Mouse (Mus musculus) liver, adult 2 months (tissue): ENCODE data around the gene Tnfrsf4. TPM values are rescaled to one million over a fixed set of nuclear protein-coding genes. Genes with fewer than 3 reads are reported as not detected.
A peak's percentile ranks its signal among the peaks of the same experiment; 100 is the strongest.

Source experiments
- DNase-seq: peaks from one replicate; pipeline ENCODE4 v3.0.0-alpha.2; 2011; ENCODE audit warnings: low read depth, low spot score; ENCODE audit errors: extremely low read depth
- H3K27ac ChIP-seq: fragments of 200-500 bp; replicated peaks from 2 replicates; pipeline ENCODE4 v1.5.1; 2012; ENCODE audit warnings: low read depth, mild to moderate bottlenecking, control low read depth, inconsistent platforms, low read length; ENCODE audit not compliant: insufficient read depth
- H3K27me3 ChIP-seq: fragments of 200-500 bp; 2 replicates; pipeline ENCODE4 v1.6.1; 2012; ENCODE audit warnings: mild to moderate bottlenecking, moderate library complexity, low read length, inconsistent platforms; ENCODE audit not compliant: control insufficient read depth, insufficient read depth
- H3K36me3 ChIP-seq: fragments of 200-500 bp; 2 replicates; pipeline ENCODE4 v1.6.1; 2012; ENCODE audit warnings: low read length, inconsistent platforms; ENCODE audit not compliant: control insufficient read depth, insufficient read depth
- H3K4me1 ChIP-seq: fragments of 200-500 bp; 2 replicates; pipeline ENCODE4 v1.6.1; 2011; ENCODE audit warnings: low read length; ENCODE audit not compliant: control insufficient read depth, insufficient read depth
- H3K4me3 ChIP-seq: fragments of 200-500 bp; 2 replicates; pipeline ENCODE4 v1.5.1; 2011; ENCODE audit warnings: low read depth, mild to moderate bottlenecking, control low read depth, low read length, moderate library complexity; ENCODE audit not compliant: insufficient read depth
- H3K79me2 ChIP-seq: fragments of 200-500 bp; 2 replicates; pipeline ENCODE4 v1.6.1; 2012; ENCODE audit warnings: inconsistent platforms, mild to moderate bottlenecking, low read length, moderate library complexity; ENCODE audit not compliant: control insufficient read depth, insufficient read depth
- H3K9ac ChIP-seq: fragments of 200-500 bp; 2 replicates; pipeline ENCODE4 v1.6.1; 2012; ENCODE audit warnings: low read depth, mild to moderate bottlenecking, control low read depth, inconsistent platforms, low read length
- CTCF ChIP-seq: fragments of 200-500 bp; IDR thresholded peaks from 2 replicates; pipeline ENCODE4 v1.5.1; 2011; ENCODE audit warnings: low read depth, low read length, control low read depth
- POLR2A ChIP-seq: fragments of 200-500 bp; IDR thresholded peaks from 2 replicates; pipeline ENCODE4 v1.6.1; 2011; ENCODE audit warnings: low read length, control low read depth; ENCODE audit not compliant: insufficient read depth; ENCODE audit errors: extremely low read depth
- WGBS: fragments of 180-500 bp; shearing (Covaris S2); methylation state at CpG from one replicate; pipeline ENCODE4 v1.1.7; 2018; 5-methylcytosine and 5-hydroxymethylcytosine counted together
- polyA plus RNA-seq: library from polyadenylated mRNA; depleted of rRNA; stranded (reverse); fragments of >200 nt; gene quantifications from 2 replicates; pipeline ENCODE4 v1.2.3, GENCODE M21; 2012
- total RNA-seq: library from RNA; depleted of rRNA; stranded (reverse); fragments of >200 nt; gene quantifications from 2 replicates; pipeline ENCODE4 v1.2.3, GENCODE M21; 2014

Gene Tnfrsf4
- total and polyA plus RNA-seq, 2 experiments = 0.65 to 2.5 TPM

DNA sequence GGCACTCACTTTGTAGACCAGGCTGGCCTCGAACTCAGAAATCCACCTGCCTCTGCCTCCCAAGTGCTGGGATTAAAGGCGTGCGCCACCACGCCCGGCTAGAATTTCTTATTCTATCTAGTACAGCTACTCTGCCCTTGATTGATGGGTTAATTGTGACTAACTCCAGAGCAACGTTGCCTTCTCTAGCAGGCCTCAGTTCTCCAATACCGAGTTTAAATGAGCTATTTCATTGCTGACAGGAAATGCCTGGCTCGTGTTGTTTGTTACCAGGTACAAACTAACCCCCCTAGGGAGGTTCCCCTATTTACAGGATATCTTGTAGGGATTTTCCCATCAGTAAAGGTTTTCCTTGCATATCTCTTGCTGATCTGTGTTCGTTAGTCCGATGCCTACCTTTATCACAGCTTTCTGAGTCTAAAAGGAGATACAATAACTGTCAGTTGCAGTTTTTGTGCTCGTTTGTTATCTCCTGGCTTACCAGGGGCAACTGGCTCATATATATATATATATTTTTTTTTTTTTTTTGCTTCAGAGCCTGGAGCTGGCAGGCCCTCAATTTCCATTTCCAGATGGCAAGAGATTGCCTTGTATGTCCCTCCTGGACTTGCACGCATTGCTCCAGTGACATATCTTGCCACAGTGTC lies 32.1 kb upstream of the Tnfrsf4 start:
- TF ChIP-seq POLR2A (no peak), CTCF (no peak)
- no peaks in the 10 kb centered on the region for H3K36me3 ChIP-seq
- H3K9ac ChIP-seq = no peak overlapping the region
- no peaks in the 10 kb centered on the region for H3K4me1 ChIP-seq
- H3K27ac ChIP-seq = no peak overlapping the region
- H3K4me3 ChIP-seq = no peak overlapping the region
- no peak for DNase-seq
- 78% methylated on average over 12 of the region's 12 CpGs for WGBS
- H3K27me3 ChIP-seq = no peaks in the 10 kb centered on the region
- H3K79me2 ChIP-seq = no peaks in the 10 kb centered on the region

DNA sequence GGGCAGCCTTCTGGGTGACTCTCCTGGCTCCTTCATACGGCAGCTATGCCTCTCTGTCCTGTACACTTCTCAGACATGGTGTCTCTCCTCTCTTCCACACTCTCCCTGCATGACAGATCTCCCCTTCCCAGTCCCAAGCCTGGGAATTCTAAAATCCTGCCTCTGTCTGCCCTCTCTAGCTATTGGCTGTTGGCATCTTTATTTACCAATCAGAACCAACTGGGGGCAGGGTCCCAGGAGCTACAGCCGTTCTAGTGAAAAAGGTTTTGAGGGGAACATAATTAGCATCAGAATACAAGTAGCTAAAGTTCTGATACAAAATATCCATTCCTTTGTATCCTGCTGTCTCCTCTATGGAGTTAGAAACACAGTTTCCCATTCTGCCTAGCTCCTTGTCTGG lies 29.9 kb upstream of the Tnfrsf4 start:
- Histone ChIP-seq H3K4me3 (no peak overlapping the region), H3K4me1 (no peaks in the 10 kb centered on the region), H3K27me3 (no peaks in the 10 kb centered on the region), H3K79me2 (no peaks in the 10 kb centered on the region), H3K36me3 (no peaks in the 10 kb centered on the region), H3K9ac (no peak overlapping the region), H3K27ac (no peak overlapping the region)
- 32% methylated on average over 2 of the region's 2 CpGs for WGBS
- TF ChIP-seq CTCF (no peak), POLR2A (no peak)
- no peak for DNase-seq

DNA sequence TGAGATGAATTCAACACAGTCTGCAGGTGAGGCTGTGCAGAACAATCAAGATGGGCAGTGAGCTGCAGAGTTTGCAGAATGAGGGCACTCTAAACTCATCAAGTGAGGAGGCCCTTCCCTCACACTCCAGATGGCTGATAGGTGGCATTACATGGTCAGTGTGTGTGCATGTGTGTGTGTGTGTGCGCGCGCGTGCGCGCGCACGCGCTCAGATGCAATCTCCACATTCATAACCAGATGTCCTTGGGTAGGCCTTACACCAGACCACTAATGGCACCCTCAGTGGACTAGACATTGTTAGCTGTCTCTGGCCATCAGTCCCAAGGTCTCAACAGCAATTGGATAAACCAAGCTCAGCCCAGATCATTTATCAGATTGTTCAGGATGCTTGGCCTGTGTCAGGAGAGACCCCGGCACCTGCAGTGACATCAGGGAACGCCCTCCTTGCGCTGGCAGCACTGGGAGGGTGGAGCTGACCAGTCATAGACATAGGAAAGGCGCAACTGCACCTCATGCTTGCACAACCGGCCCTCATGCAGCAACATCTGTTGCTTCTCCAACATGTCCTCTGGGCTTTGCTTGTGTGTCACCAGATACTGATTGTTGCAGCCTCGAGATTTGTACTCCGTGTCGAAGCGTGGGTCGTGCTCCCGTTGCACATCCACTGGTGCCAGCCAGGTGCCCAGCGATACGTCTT lies 22.3 kb upstream of the Tnfrsf4 start:
- no peak overlapping the region for H3K27ac ChIP-seq
- H3K27me3 ChIP-seq = no peaks in the 10 kb centered on the region
- H3K4me1 ChIP-seq = peaks cover 10% of the 10 kb centered on the region; the same call in 1 of the 2 replicates
- H3K4me3 ChIP-seq = peak overlapping the region; percentile 81; the same call in 1 of the 2 replicates
- TF ChIP-seq CTCF (no peak), POLR2A (no peak)
- WGBS = 88% methylated on average over 22 of the region's 22 CpGs
- DNase-seq = no peak
- peaks cover 14% of the 10 kb centered on the region; the same call in 1 of the 2 replicates for H3K79me2 ChIP-seq
- no peaks in the 10 kb centered on the region; the same call in 1 of the 2 replicates for H3K36me3 ChIP-seq
- H3K9ac ChIP-seq = 0 out of 2 replicates have a peak overlapping the region, but pooled peaks have one; percentile 11

DNA sequence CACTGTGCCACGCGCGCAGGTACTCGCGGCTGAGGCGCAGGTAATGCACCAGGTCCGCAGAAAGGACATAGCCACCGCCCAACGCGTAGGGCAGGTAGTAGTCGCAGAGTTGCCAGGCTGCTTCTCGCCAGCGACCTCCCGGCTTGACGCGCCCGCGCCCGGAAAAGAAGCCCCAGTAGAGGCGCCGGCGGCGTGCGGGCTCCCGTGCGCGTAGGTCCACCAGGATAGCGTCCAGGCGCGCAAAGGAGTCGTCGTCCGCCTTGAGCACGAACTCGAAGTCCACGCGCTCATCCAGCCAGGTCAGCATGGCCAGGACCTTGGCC lies 21.8 kb upstream of the Tnfrsf4 start:
- no peaks in the 10 kb centered on the region for H3K27me3 ChIP-seq
- DNase-seq = no peak
- no peak for TF ChIP-seq CTCF
- no peak for TF ChIP-seq POLR2A
- no peak overlapping the region for H3K27ac ChIP-seq
- H3K79me2 ChIP-seq = peaks cover 14% of the 10 kb centered on the region; the same call in 1 of the 2 replicates
- H3K4me3 ChIP-seq = peak overlapping the region; percentile 81
- H3K4me1 ChIP-seq = peaks cover 10% of the 10 kb centered on the region; the same call in 1 of the 2 replicates
- peaks cover 4% of the 10 kb centered on the region; the same call in 1 of the 2 replicates for H3K36me3 ChIP-seq
- H3K9ac ChIP-seq = peak overlapping the region; percentile 93
- WGBS = 21% methylated on average over 37 of the region's 37 CpGs

DNA sequence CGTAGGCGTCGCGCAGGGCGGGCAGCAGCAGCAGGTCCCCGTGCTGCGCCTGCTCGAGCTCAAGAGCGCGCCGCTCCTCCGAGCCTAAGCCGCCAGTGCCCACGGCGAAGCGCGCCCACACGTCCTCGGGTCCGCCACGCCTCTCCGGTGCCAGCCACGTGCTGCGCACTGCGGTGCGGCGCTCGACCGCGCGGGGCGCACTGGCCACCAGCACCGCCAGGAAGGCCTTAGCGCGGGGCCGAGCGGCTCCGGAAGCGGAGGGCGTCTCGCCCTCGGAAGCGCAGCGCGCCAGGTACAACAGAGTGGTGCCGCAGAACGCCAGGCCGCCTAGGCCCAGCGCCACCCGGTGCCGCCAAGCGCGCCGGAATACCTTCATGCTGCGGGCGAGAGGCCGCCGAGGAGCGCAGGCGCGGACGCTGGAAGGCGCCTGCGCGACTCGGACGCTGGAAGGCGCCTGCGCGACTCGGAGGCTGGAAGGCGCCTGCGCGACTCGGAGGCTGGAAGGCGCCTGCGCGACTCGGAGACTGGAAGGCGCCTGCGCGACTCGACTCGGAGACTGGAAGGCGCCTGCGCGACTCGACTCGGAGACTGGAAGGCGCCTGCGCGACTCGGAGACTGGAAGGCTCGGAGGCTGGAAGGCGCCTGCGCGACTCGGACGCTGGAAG lies 21.3 kb upstream of the Tnfrsf4 start, which contains the start of the genes B3galt6 and Sdf4:
B3galt6 (minus strand) TSS at position 409 of the 665 bp plus-strand sequence.
Sdf4 (plus strand) TSS at position 632 of the 665 bp plus-strand sequence.
- TF ChIP-seq POLR2A = peak; percentile 40; the same call in 1 of the 2 replicates
- TF ChIP-seq CTCF = peak; percentile 81
- no peaks in the 10 kb centered on the region for H3K27me3 ChIP-seq
- H3K4me3 ChIP-seq = peak within 1 kb of the TSS; percentile 81
- peak within 1 kb of the TSS; percentile 91 for H3K27ac ChIP-seq
- H3K79me2 ChIP-seq = peaks cover 14% of the 10 kb centered on the region; the same call in 1 of the 2 replicates
- peaks cover 10% of the 10 kb centered on the region; the same call in 1 of the 2 replicates for H3K4me1 ChIP-seq
- peaks cover 5% of the 10 kb centered on the region; the same call in 1 of the 2 replicates for H3K36me3 ChIP-seq
- peak; percentile 64 for DNase-seq
- WGBS = under 1% methylated on average over 99 of the region's 99 CpGs
- peak within 1 kb of the TSS; percentile 93 for H3K9ac ChIP-seq
